Mouse (Mus musculus) spleen, adult 2 months (tissue): ENCODE measurements around the gene Thumpd1. TPM values are rescaled to one million over a fixed set of nuclear protein-coding genes. Genes with fewer than 3 reads are reported as not detected.

Experiments
- DNase-seq, 2 experiments: peaks; one replicate each; pipeline versions ENCODE4 v3.0.0 to v3.0.0-alpha.2; 2012 to 2021; ENCODE audit warnings: low spot score in 2 of 2, low read depth in 1 of 2
- H3K27ac ChIP-seq: fragments of 200-500 bp; 2 replicates; pipeline ENCODE4 v1.5.1; 2012; ENCODE audit warnings: low read length, inconsistent platforms; ENCODE audit not compliant: insufficient read depth
- H3K27me3 ChIP-seq: fragments of 200-500 bp; 2 replicates; pipeline ENCODE4 v1.6.1; 2012; ENCODE audit warnings: mild to moderate bottlenecking, moderate library complexity, low read length, inconsistent platforms; ENCODE audit not compliant: control insufficient read depth, insufficient read depth
- H3K36me3 ChIP-seq: fragments of 200-500 bp; 2 replicates; pipeline ENCODE4 v1.6.1; 2012; ENCODE audit warnings: mild to moderate bottlenecking, low read length, inconsistent platforms; ENCODE audit not compliant: control insufficient read depth, insufficient read depth
- H3K4me1 ChIP-seq: fragments of 200-500 bp; 2 replicates; pipeline ENCODE4 v1.6.1; 2011; ENCODE audit warnings: inconsistent platforms; ENCODE audit not compliant: control insufficient read depth, insufficient read depth, insufficient read length
- H3K4me3 ChIP-seq: fragments of 200-500 bp; 2 replicates; pipeline ENCODE4 v1.5.1; 2011; ENCODE audit warnings: mild to moderate bottlenecking, inconsistent platforms; ENCODE audit not compliant: insufficient read depth, insufficient read length; ENCODE audit errors: extremely low read depth
- CTCF ChIP-seq: fragments of 200-500 bp; IDR thresholded peaks from 2 replicates; pipeline ENCODE4 v1.5.1; 2011; ENCODE audit warnings: mild to moderate bottlenecking, inconsistent platforms; ENCODE audit not compliant: insufficient read depth, insufficient read length, insufficient replicate concordance; ENCODE audit errors: extremely low read depth
- POLR2A ChIP-seq: fragments of 200-500 bp; IDR thresholded peaks from 2 replicates; pipeline ENCODE4 v1.6.1; 2011; ENCODE audit warnings: low read depth, low read length, inconsistent platforms
- WGBS: fragments of 180-500 bp; shearing (Covaris S2); methylation state at CpG from one replicate; pipeline ENCODE4 v1.1.7; 2018; 5-methylcytosine and 5-hydroxymethylcytosine counted together
- polyA plus RNA-seq: library from polyadenylated mRNA; depleted of rRNA; stranded (reverse); fragments of >200 nt; gene quantifications from 2 replicates; pipeline ENCODE4 v1.2.3, GENCODE M21; 2012; rRNA removed

Thumpd1 gene
- 8.1 and 13.9 TPM in 2 replicates for polyA plus RNA-seq

GRCm38 (mm10) chr7:119720253-119720946 is at the start of gene Thumpd1:
TSS of gene Thumpd1 (minus strand) at chr7:119720798.
- no peaks in the 10 kb centered on the region for H3K27me3 ChIP-seq
- TF ChIP-seq CTCF (peak; percentile 31; the same call in 1 of the 2 replicates), POLR2A (no peak)
- H3K27ac ChIP-seq, result peak within 1 kb of the TSS; percentile 10
- under 1% methylated on average over 60 of the region's 60 CpGs for WGBS
- H3K4me3 ChIP-seq, result peak within 1 kb of the TSS; percentile 72
- no peaks in the 10 kb centered on the region; the same call in 1 of the 2 replicates for H3K4me1 ChIP-seq
- H3K36me3 ChIP-seq, result peaks cover 17% of the 10 kb centered on the region
- DNase-seq, result peak; percentile 78 to 88

GRCm38 (mm10) chr7:119769895-119770294 is 49.3 kb upstream of the Thumpd1 start:
- no peak for DNase-seq
- Histone ChIP-seq H3K27ac (no peak overlapping the region), H3K36me3 (no peaks in the 10 kb centered on the region), H3K27me3 (no peaks in the 10 kb centered on the region), H3K4me1 (no peaks in the 10 kb centered on the region), H3K4me3 (no peak overlapping the region)
- TF ChIP-seq POLR2A, result no peak
- TF ChIP-seq CTCF, result no peak
- WGBS, result 92% methylated on average over 8 of the region's 8 CpGs

- no peak for TF ChIP-seq CTCF
- DNase-seq, result no peak
- no peaks in the 10 kb centered on the region for H3K36me3 ChIP-seq
- H3K4me1 ChIP-seq, result no peaks in the 10 kb centered on the region
- 85% methylated on average over 6 of the region's 6 CpGs for WGBS
- H3K4me3 ChIP-seq, result no peak overlapping the region
- no peaks in the 10 kb centered on the region for H3K27me3 ChIP-seq
- no peak overlapping the region for H3K27ac ChIP-seq
Observed at GRCm38 (mm10) chr7:119766996-119767395, 46.4 kb upstream of the Thumpd1 start.

GRCm38 (mm10) chr7:119764377-119764776 is 43.8 kb upstream of the Thumpd1 start:
- H3K4me3 ChIP-seq, result no peak overlapping the region
- no peaks in the 10 kb centered on the region for H3K27me3 ChIP-seq
- DNase-seq, result no peak
- WGBS, result 69% methylated on average over 3 of the region's 3 CpGs
- no peak for TF ChIP-seq POLR2A
- TF ChIP-seq CTCF, result no peak
- H3K4me1 ChIP-seq, result no peaks in the 10 kb centered on the region
- H3K36me3 ChIP-seq, result no peaks in the 10 kb centered on the region
- no peak overlapping the region for H3K27ac ChIP-seq

GRCm38 (mm10) chr7:119762166-119762697 is 41.6 kb upstream of the Thumpd1 start:
- Histone ChIP-seq H3K4me1 (no peaks in the 10 kb centered on the region), H3K4me3 (no peak overlapping the region), H3K27ac (no peak overlapping the region), H3K27me3 (no peaks in the 10 kb centered on the region), H3K36me3 (no peaks in the 10 kb centered on the region)
- DNase-seq, result no peak
- WGBS, result 67% methylated on average over 4 of the region's 4 CpGs
- TF ChIP-seq POLR2A (no peak), CTCF (no peak)

- Histone ChIP-seq H3K4me3 (no peak within 1 kb of the TSS), H3K4me1 (no peaks in the 10 kb centered on the region), H3K27me3 (no peaks in the 10 kb centered on the region), H3K27ac (no peak within 1 kb of the TSS), H3K36me3 (no peaks in the 10 kb centered on the region)
- DNase-seq, result no peak
- WGBS, result 72% methylated on average over 11 of the region's 11 CpGs
- TF ChIP-seq POLR2A, result no peak
- no peak for TF ChIP-seq CTCF
Observed at GRCm38 (mm10) chr7:119760527-119760951, 39.9 kb upstream of the Thumpd1 start, which contains the start of gene Acsm3. TSS of gene Acsm3 (plus strand) at chr7:119760923.

- TF ChIP-seq POLR2A (no peak), CTCF (no peak)
- DNase-seq, result no peak
- Histone ChIP-seq H3K27ac (no peak overlapping the region), H3K4me3 (no peak overlapping the region), H3K4me1 (no peaks in the 10 kb centered on the region), H3K27me3 (no peaks in the 10 kb centered on the region), H3K36me3 (no peaks in the 10 kb centered on the region)
- 83% methylated on average over 1 of the region's 1 CpGs for WGBS
Observed at GRCm38 (mm10) chr7:119753696-119754095, 33.1 kb upstream of the Thumpd1 start.
